Mouse (Mus musculus) erythroblast, embryonic 14.5 days (primary cell): Measurements from ENCODE around the gene Ccl21b.
"Not testable (repeated sequence)": the region's sequence is repeated elsewhere in the genome, so short reads cannot be mapped to it uniquely, and the experiment has no call there.

Experiments used
- GATA1 ChIP-seq: IDR thresholded peaks from 2 replicates; pipeline ENCODE4 v1.6.1; 2012; ENCODE audit warnings: low read length, inconsistent platforms, mixed read lengths
- TAL1 ChIP-seq: IDR thresholded peaks from 3 replicates; pipeline ENCODE4 v1.6.1; 2012; ENCODE audit warnings: low read length, inconsistent platforms, mixed read lengths

DNA sequence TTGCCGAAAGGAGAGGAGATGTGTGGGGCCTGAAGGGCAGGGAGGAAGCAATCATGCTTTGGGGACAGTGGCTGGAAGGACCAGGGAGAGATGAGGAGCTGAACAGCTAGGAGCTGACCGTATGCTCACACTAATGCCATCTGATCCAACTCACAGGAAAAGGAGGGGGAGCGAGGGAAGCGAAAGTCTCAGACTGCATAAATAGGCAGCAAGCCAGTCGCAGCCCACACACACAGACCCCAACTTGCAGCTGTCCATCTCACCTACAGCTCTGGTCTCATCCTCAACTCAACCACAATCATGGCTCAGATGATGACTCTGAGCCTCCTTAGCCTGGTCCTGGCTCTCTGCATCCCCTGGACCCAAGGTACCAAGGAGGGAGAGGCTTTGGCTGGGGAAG is at the start of gene Ccl21b:
- not testable (repeated sequence) for TF ChIP-seq GATA1, TAL1
